10 mouse cellular contexts compared by ENCODE assay signal in genomic region chr12:100123476-100123875, GRCm38 (mm10). TPM values are rescaled to one million over a fixed set of nuclear protein-coding genes. Genes with fewer than 3 reads are reported as not detected.
A peak's percentile ranks its signal among the peaks of the same experiment; 100 is the strongest.
DNase-seq lines count a peak whose midpoint lies in the region; ATAC-seq and TF ChIP-seq lines count a peak whose summit lies in the region.
"Had no signal": no experiment of that assay in that cellular context is flagged by ENCODE, and none has a peak within 500 bp of the region (broad histone marks: within the 10 kb centered on the region; RNA-seq: fewer than 3 reads in every experiment).

No protein-coding gene starts in this region.

- peak overlapping the region; percentile 37; the same call in 1 of the 2 replicates for H3K27ac ChIP-seq in testis, adult 2 months (ENCODE audit: control insufficient read depth, insufficient read depth, low read depth, low read length)
- peak overlapping the region; percentile 83 for H3K27ac ChIP-seq in left cerebral cortex, adult 2 months
- H3K27ac ChIP-seq in forebrain, embryonic 16.5 days (ENCODE audit: low read length), result no peak overlapping the region

- TF ChIP-seq CTCF in testis, adult 2 months (IDR thresholded peaks at IDR 0.05; ENCODE audit: control insufficient read depth, insufficient read depth, insufficient replicate concordance, low read depth, low read length), result no peak
- TF ChIP-seq CTCF in left cerebral cortex, adult 2 months (IDR thresholded peaks at IDR 0.05), result no peak

- intact Hi-C loops in left cerebral cortex, adult 2 months (cut with DNase I), result loop anchor here (1.0 kb wide), 1 partner anchor 29 kb away; no protein-coding TSS in a partner anchor

- H3K4me3 ChIP-seq in testis, adult 2 months (ENCODE audit: control insufficient read depth, low read depth, low read length), result no peak overlapping the region
- H3K4me3 ChIP-seq in left cerebral cortex, adult 2 months, result no peak overlapping the region
- no peak overlapping the region for H3K4me3 ChIP-seq in forebrain, embryonic 16.5 days (replicated peaks; ENCODE audit: low read length)

- WGBS in forebrain, embryonic 16.5 days, result 74% methylated on average over 9 of the region's 9 CpGs

- no peaks in the 10 kb centered on the region for H3K9me3 ChIP-seq in forebrain, embryonic 16.5 days (ENCODE audit: control insufficient read depth, low read length)

- no peak overlapping the region for H3K9ac ChIP-seq in forebrain, embryonic 16.5 days (replicated peaks; ENCODE audit: low read depth, low read length)

- no peak for ATAC-seq in forebrain, embryonic 16.5 days

- H3K4me2 ChIP-seq in forebrain, embryonic 16.5 days (ENCODE audit: low read length), result no peak overlapping the region
- H3K4me2 ChIP-seq: liver, embryonic 11.5 days had no signal

- DNase-seq in cerebellum, postnatal 10 days, result peak; percentile 70 to 72
- DNase-seq in cerebellum, adult 18-20 months, result no peak
- no peak for DNase-seq in testis, postnatal 14 days (ENCODE audit: low spot score)
- DNase-seq in left cerebral cortex, adult 2 months (ENCODE audit: extremely low spot score in 1 of 2, low spot score in 2 of 2), result peak; percentile 60 to 73
- no peak for DNase-seq in lung, postnatal 10 days
- no peak for DNase-seq in thymus, postnatal 4 days
- DNase-seq: heart, postnatal 4 days had no signal

- no peaks in the 10 kb centered on the region for H3K27me3 ChIP-seq in testis, adult 2 months (ENCODE audit: control insufficient read depth, insufficient read depth, low read length)
- no peaks in the 10 kb centered on the region for H3K27me3 ChIP-seq in forebrain, embryonic 16.5 days (replicated peaks; ENCODE audit: control insufficient read depth, insufficient read depth, low read length)

- no peaks in the 10 kb centered on the region; the same call in 1 of the 2 replicates for H3K4me1 ChIP-seq in testis, adult 2 months (ENCODE audit: control insufficient read depth, insufficient read depth, low read length)
- H3K4me1 ChIP-seq in forebrain, embryonic 16.5 days (replicated peaks; ENCODE audit: control insufficient read depth, insufficient read depth, low read length), result no peaks in the 10 kb centered on the region

- TF ChIP-seq POLR2A in testis, adult 2 months (IDR thresholded peaks at IDR 0.05; ENCODE audit: control insufficient read depth, low read depth, low read length), result no peak

- peaks cover under 1% of the 10 kb centered on the region for H3K36me3 ChIP-seq in testis, adult 2 months (ENCODE audit: control insufficient read depth, insufficient read depth, low read length)
- H3K36me3 ChIP-seq in forebrain, embryonic 16.5 days (ENCODE audit: control insufficient read depth, insufficient read depth), result peaks cover 58% of the 10 kb centered on the region

RNA-seq across cellular contexts. Expression of gene Psmc1, which starts 13.5 kb away (rescaled TPM):
- polyA plus RNA-seq in testis, adult 2 months (2012; rRNA removed), result 31.7 and 33.7 TPM in 2 replicates
- total RNA-seq in left cerebral cortex, adult 2 months (2021), result 100 to 1,000 TPM; 185 to 216 TPM
- polyA plus RNA-seq in forebrain, embryonic 16.5 days (2015; fragmentation: Nextera tagmentation; extraction: Ambion mirVana), result 275 and 276 TPM in 2 replicates

RNA-seq across cellular contexts. Expression of gene Nrde2, which starts 36.0 kb away (rescaled TPM):
- 7.0 and 8.1 TPM in 2 replicates for polyA plus RNA-seq in testis, adult 2 months (2012; rRNA removed)
- total RNA-seq in left cerebral cortex, adult 2 months (2021), result 10 to 100 TPM; 17.3 to 21.9 TPM
- 15.7 and 16.8 TPM in 2 replicates for polyA plus RNA-seq in forebrain, embryonic 16.5 days (2015; fragmentation: Nextera tagmentation; extraction: Ambion mirVana)

Comparison
In these comparisons a context has a peak if more than half of its experiments do, and no peak if none do; other contexts are left out.
1. DNase-seq: peak in cerebellum, postnatal 10 days (2 of 2) and left cerebral cortex, adult 2 months (2 of 2); none in cerebellum, adult 18-20 months (0 of 2), testis, postnatal 14 days (single experiment), lung, postnatal 10 days (single experiment) and thymus, postnatal 4 days (single experiment).